Mouse (Mus musculus) spleen, adult 18-20 months (tissue): ENCODE results near the gene Zfp580.

Experiments
- DNase-seq, 2 experiments: peaks; one replicate each; pipeline ENCODE4 v3.0.0; 2022; ENCODE audit warnings: mixed read lengths in 2 of 2

Gene Zfp580

DNA sequence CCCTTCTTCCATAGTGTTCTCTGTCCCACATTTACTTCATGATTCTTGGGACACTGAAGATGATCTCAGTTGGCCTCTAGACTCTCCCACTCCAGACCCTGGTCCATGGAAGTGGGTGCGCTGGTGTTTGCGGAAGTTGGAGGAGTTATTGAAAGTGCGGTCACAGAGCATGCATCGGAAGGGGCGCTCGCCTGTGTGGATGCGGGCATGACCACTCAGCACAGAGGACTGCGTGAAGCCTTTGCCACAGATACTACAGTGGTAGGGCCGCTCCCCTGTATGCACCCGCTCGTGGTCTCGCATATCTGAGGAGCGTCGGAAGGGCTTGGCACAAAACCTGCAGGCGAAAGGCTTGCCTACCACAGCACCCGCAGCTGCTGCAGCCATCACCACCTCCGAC lies 15.7 kb upstream of the Zfp580 start:
- no peak for DNase-seq

DNA sequence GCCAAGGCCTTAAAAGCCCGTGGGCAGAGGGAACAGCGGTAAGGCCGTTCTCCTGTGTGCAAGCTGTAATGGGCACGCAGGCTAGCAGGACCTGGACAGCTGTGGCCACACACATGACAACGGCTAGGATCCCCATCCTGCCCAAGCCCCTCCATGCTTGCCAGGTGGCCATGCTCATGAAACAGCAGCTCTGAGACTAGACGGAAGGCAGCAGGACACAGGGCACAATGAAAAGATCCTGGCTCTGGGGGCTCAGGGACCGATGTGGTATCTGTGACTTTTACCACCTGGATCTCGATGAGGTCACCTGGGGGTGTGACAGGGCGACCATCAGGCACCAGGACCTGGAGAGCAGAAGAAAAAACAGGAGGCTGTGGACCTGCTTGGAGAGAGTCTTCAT lies 15.2 kb upstream of the Zfp580 start:
- no peak for DNase-seq

DNA sequence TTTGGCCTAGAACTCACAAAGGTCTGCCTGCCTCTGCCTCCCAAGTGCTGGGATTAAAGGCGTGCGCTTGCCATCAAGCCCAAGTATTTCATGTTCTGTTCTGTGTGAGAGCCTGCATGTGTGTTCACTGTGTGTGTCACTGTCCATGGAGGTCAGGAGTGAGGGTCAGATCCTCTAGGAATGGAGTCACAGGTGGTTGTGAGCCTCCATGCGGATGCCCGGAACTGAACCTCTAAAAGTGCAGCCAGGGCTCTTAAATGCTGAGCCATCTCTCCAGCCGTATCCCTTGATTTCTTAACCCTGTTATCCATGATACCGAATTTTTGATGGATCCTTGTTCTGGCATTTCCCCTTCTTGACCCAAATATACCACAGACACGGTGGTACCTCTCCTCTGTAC lies 14.3 kb upstream of the Zfp580 start:
- no peak for DNase-seq

GRCm38 (mm10) chr7:5037467-5037866 lies 13.9 kb upstream of the Zfp580 start:
- no peak for DNase-seq

GRCm38 (mm10) chr7:5038109-5038732 lies 13.1 kb upstream of the Zfp580 start, which contains the start of gene Zfp784:
TSS of gene Zfp784 (minus strand) at chr7:5038446.
- DNase-seq, result peak; percentile 88 to 94

- DNase-seq, result no peak
Observed at GRCm38 (mm10) chr7:5038940-5039339, 12.4 kb upstream of the Zfp580 start.

GRCm38 (mm10) chr7:5044981-5045380 lies 6.4 kb upstream of the Zfp580 start:
- DNase-seq, result no peak

DNA sequence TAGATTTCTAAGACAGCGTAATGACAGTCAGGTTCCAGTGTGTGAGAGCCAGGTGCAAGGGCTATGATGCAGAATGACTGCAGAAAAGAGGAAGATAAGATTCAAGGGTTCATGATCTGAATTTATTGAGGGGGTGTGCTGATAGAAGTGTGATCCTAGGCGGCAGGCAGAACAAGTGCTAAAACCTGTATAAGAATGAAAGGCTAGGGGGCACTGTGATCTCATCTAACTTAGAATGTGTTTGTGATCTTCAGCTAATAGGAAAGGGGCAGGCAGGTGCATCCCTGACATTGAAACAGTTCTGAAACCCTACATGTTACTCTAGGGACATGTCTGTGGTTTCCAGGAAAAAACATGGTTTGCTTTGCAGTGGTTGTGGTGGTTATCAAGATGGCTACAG lies 5.2 kb upstream of the Zfp580 start:
- no peak for DNase-seq

DNA sequence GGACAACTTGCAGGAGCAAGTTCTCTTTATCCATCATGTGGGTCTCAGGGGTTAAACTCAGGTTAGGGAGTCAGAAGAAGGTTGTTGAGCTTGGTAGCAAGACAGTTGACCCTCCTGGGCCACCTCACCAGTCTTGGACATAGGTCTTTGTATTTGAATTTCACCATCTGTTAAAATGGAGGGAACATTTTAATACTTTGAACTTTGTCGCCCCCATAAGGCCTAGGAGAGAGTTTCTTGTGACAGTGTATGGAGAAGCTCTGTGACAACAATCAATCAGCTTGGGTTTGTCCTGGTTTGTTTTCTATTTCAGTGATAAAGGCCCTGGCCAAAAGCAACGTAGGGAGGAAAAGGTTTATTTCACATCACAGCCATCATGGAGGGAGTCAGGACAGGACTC lies 4.0 kb upstream of the Zfp580 start:
- DNase-seq, result no peak

DNA sequence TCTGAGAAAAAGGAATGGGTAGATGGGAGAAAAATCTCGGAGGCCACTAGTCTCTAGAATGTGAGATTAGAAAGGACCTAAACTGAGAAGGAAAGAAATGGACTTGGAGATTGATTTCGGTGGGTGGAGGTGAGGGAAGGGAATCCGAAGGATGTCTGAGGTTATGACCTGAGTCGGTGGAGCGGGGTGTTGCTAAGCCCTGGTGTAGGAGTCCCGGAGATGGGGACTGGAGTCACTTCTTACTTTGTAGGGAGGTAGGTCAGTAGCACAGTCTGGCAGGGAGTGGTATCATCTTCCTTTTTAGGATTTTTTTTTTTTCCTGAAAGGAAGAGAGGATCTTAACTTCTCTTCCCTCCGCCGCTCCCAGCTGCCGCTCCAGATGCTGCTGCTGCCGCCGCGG lies 1.1 kb downstream of the Zfp580 start:
- no peak for DNase-seq

GRCm38 (mm10) chr7:5052931-5053343 lies 1.6 kb downstream of the Zfp580 start:
- no peak for DNase-seq

- DNase-seq, result no peak
Observed at GRCm38 (mm10) chr7:5053456-5054179, 2.3 kb downstream of the Zfp580 start.

DNA sequence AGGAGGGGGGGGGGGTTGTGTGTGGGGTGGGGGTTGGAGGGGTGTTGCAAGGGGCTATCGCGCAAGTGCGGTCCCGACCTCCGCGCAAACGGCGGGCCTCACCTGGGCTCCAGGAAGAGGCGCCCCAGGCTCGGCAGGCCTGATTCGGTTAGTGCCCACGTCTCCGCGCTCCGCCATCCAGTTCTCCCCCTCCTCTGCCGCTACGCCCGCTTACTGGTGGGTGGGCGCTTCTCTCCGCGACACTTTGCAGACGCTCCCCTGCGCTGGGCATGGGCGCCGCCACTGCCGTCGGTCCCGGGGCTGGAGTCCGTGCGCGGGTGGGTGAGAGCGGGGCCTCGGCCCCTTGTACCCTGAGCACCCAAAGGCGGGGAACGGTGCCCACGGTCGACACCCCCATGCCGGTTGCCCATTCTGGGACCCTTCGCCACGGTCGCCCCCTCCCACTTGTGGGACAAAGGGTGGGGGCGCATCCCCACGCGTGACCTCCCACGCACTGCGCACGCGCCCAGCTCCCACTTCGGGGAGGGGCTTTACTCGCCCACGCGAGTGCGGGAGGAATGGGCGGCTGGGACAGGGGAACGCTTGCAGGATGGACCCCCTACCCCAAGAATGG lies 5.4 kb downstream of the Zfp580 start:
- DNase-seq, result no peak

- no peak for DNase-seq
Observed at GRCm38 (mm10) chr7:5057381-5057780, 6.0 kb downstream of the Zfp580 start.

- no peak for DNase-seq
Observed at GRCm38 (mm10) chr7:5057804-5058203, 6.5 kb downstream of the Zfp580 start.

DNA sequence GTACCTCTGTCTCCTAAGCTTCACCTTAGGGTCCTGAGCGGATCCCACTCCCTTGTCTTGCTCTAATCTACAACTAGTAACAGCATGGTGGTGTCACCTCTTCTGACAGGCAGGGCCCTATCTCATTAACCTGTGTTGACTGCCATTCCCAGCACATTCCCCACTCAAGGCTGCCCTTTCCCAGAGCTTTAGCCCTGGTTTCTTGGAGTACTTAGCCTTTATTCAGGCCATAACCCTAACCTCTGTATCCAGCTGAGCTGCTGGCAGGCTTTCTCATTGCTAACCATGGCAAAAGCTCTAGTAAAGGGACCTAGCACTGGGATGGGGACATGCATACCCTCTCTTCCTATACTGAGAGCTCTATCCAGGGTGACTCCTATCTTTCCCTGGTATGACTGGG lies 7.3 kb downstream of the Zfp580 start:
- no peak for DNase-seq

- no peak for DNase-seq
Observed at GRCm38 (mm10) chr7:5059421-5059820, 8.1 kb downstream of the Zfp580 start.

GRCm38 (mm10) chr7:5060239-5060731 lies 8.9 kb downstream of the Zfp580 start:
- DNase-seq, result peak; percentile 58 to 75

DNA sequence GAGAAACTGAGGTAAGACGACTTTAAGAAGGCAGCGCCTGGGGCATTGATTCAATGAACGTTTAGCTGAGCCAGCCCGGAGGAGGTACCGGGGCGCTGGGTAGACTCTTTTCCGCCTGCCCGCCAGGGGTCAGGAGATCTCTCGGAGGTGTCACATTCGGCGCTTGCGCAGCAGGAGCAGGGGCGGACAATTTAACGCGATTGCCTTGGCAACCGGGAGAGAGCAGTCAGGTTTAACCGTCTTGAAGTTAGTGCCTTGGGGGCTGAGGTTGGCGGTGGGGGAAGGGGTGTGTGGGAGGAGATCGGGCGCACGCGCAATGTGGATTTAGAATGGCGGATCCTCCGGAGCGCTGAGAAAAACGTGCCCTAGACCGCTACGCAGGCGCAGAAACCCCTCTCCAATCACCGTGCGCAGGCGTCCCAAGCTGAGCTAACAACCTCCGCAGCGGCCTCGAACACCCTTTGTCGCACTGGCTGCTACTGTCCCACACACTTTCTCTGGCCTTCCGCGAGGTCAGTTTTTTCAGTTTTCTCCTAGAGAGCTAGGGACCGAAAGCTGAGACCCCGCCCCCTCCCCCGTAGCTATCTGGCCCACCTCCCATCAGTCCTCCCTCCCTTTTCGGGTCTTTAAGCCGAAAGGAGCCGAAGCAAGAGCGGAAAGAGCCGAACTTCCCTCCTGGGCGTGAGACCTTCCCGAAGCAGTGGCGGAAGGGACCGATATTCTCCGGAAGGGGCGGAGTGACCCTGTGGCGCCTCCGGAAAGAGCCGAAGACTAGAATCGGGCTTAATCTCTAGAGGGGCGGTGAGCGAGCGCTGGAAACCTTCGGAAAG lies 9.8 kb downstream of the Zfp580 start:
- DNase-seq, result peak; percentile 96 to 97

DNA sequence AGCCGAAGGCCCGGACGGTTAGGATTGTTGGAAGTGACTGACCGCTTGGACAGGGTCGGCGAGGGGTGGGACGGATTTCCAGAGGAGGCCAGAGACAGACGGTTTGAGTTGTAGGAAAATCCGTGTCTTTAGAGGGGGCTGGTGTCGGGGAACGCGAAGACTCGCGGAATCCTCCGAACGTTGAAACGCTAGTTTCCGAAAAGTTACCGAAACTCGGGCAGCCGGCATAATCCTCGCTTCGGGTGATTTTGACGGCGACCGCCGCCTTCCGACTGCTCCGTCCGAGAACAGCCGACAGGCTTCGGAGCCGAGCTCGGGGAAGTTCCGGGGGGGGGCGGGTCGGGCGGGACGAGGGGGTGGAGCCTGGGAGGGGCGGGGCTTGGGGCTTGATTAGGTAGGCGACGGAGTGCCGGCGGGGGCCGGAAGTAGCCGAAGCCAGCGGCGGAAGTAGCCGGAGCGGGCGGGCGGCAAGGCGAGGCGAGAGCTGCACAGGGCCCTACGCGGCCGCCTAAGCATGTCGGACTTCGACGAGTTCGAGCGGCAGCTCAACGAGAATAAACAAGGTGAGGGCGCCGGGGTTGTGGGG lies 10.5 kb downstream of the Zfp580 start, which contains the start of gene U2af2:
U2af2 (plus strand) TSS at position 370 of the 586 bp plus-strand sequence.
- peak; percentile 92 to 93 for DNase-seq

DNA sequence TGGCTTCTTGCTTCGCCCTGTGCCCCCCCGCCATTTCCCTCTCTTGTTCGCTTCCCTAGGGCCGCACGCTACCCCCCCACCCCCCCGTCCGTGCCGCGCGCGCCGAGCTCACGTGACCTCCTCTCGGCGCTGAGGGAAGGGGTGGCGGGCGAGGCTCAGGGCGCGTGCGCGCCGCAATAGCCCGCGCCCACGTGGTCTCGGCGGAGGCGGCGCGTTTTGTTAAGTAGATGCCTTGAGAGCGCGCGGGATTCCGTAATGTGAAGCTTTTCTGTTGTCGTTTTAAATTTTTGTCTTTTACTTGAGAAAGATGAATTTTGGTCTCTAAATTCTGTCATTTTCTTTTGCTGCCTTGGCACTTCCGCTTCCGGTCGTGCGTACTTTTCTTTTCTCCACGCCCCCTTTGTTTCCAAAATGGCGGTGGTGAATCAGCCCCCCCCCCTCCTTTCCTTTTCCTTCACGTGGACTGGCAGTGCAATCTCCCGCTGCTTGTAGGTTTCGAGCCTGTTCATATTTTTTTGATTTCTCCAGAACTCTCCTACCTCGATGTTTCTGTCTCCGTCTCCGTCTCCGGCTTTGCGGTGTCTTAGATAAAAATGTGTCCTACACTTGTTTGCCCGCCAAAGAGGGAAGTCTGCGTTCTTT lies 11.1 kb downstream of the Zfp580 start:
- DNase-seq, result no peak

DNA sequence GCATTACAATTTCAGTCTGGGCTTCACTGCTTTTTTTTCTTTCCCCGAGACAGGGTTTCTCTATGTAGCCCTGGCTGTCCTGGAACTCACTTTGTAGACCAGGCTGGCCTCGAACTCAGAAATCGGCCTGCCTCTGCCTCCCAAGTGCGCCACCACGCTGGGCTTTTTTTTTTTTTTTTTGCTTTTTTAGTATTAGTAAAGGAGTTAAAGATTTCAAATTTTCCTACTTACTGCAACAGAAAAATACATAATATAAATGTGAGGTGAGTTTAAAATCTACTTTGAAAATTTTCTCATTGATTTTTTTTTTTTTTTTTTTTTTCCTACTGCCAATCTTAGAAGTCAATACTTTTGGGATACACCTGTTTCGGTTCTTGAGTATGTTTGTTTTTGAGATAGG lies 13.5 kb downstream of the Zfp580 start:
- DNase-seq, result no peak
